Mouse (Mus musculus) gastrocnemius, postnatal 4 days (tissue): ENCODE data around the gene Gm13271. TPM values are rescaled to one million over a fixed set of nuclear protein-coding genes. Genes with fewer than 3 reads are reported as not detected.
"Not testable (repeated sequence)": the region's sequence is repeated elsewhere in the genome, so short reads cannot be mapped to it uniquely, and the experiment has no call there.

Experiments used
- DNase-seq, 2 experiments: peaks; one replicate each; pipeline ENCODE4 v3.0.0; 2021 to 2022; ENCODE audit warnings: low spot score in 2 of 2, mixed read lengths in 2 of 2
- long read RNA-seq, 2 experiments: library from polyadenylated mRNA; stranded (forward); transcript quantifications; one replicate each; pipeline ENCODE4 v2.0.0; 2021
- total RNA-seq, 2 experiments: library from RNA; stranded (reverse); gene quantifications; 2 replicates each; pipeline ENCODE4 v1.2.3; 2021

Gene Gm13271
- total RNA-seq, result not detected
- long read RNA-seq, experiment 1, result 0 reads
- long read RNA-seq, experiment 2, result 0 reads

- DNase-seq, result peak; percentile 68 to 69
Observed at GRCm38 (mm10) chr4:88754818-88755340, at the start of gene Gm13271. TSS of gene Gm13271 (plus strand) at chr4:88754868.

- no peak for DNase-seq
Observed at GRCm38 (mm10) chr4:88705924-88706323, 48.7 kb upstream of the Gm13271 start.

DNA sequence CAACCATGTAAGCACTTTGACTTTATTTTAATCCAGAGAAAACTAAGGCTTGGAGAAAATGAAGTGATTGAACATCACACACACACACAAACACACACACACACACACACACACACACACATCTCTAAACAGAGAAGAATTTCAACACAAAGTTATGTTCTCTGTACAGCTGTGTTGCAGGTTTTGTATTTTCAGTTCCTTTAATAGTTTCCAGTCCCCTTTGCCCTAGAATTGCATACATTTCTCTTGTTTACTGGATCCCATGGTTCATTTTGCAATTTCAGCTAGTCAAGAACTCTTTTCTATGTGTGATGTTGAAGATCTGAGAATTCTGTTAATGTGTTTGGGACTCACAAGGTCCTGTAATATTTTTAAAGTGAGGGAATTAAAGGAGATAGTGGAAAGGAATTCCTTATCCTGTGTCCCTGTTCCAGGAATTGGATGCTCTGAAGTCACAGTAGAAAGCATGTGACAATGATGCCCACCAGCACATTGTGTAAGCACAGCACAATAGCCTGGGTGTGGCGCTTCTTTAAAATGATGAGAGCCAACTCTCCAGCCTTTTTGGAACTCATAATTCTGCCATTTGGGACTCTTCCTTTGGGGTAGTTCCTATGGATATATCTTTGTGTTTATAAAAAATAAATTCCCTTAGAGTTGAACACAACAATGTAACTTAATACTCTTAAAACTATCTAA lies 47.4 kb upstream of the Gm13271 start:
- no peak for DNase-seq

- DNase-seq, result no peak
Observed at GRCm38 (mm10) chr4:88714281-88714680, 40.4 kb upstream of the Gm13271 start.

DNA sequence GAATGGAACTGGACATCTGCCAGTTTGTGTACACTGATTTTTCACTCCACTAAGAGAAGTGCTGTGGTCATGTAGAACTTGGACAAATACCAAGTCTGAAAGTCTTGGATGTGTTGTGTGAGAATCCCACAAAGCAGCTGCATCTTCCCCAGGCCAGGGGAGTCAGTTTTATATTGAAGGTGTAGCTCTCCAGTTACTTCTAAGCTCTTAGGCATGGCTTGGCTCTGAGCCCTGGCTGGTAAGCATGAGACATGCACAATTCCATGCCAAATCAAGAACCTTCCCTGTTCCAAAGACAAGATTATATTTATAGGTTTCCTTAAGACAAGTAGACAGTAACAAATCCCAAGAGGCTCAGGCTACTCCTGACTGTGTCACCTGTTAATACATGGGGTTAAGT lies 39.6 kb upstream of the Gm13271 start:
- no peak for DNase-seq

- DNase-seq, result no peak
Observed at GRCm38 (mm10) chr4:88718715-88719114, 36.0 kb upstream of the Gm13271 start.

GRCm38 (mm10) chr4:88721791-88722721 lies 32.6 kb upstream of the Gm13271 start, which contains the start of the genes Gm26566 and Klhl9:
TSS of gene Gm26566 (plus strand) at chr4:88721805.
TSS of gene Klhl9 (minus strand) at chr4:88722465.
- DNase-seq, result peak; percentile 91 to 92

DNA sequence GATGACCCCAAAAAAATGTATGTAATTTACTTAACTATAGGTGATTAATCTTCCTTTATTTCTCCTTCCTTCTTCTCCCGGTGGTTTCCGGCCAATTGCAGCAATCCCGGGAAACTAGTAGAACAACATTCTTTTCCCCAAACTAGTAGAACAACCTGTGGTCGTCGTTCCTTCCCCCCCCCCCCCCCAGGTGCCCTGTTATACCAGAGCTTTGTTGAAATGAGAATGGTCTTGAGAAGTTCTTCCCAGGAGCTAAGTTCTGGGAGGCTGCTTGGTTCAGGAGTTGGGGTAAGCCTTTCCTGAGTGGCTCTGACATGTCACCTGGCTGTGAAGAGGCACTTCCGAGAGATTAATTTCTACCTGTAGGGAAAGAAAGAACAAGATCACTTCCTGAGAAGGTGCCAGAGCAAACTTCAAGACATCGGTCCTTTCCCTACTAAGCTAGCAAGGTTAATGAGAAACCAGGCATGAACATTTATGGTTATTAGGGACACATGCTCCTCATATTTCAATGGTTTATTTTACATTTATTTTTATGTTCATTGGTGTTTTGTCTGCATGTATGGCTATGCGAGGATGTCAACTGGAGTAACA lies 31.1 kb upstream of the Gm13271 start:
- DNase-seq, result no peak

GRCm38 (mm10) chr4:88726727-88727126 lies 27.9 kb upstream of the Gm13271 start:
- no peak for DNase-seq

- DNase-seq, result no peak
Observed at GRCm38 (mm10) chr4:88727324-88727723, 27.3 kb upstream of the Gm13271 start.

- DNase-seq, result peak; percentile 55 to 69
Observed at GRCm38 (mm10) chr4:88738480-88738879, 16.2 kb upstream of the Gm13271 start.

- no peak for DNase-seq
Observed at GRCm38 (mm10) chr4:88739036-88739435, 15.6 kb upstream of the Gm13271 start.

GRCm38 (mm10) chr4:88741426-88741825 lies 13.2 kb upstream of the Gm13271 start:
- DNase-seq, result no peak

- no peak for DNase-seq
Observed at GRCm38 (mm10) chr4:88742771-88743371, 11.8 kb upstream of the Gm13271 start.

DNA sequence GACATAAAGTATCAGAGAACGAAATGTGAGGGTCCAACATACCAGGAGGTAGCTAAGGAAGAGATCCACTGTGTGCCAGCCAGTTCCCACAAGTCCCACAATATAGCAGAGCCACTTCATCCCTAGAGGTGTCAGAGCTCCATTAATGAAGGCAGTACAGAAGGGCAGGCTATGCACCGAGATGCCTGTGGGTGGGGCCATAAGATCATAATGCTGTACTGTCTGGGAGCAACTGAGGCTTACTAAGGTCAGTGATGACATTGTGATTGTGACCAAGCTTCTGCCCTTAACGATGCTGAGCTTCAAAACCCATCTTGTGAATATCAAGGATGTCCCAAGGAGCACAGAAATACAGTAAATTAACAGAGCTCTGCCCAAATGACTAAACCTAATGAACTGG lies 10.5 kb upstream of the Gm13271 start:
- no peak for DNase-seq

DNA sequence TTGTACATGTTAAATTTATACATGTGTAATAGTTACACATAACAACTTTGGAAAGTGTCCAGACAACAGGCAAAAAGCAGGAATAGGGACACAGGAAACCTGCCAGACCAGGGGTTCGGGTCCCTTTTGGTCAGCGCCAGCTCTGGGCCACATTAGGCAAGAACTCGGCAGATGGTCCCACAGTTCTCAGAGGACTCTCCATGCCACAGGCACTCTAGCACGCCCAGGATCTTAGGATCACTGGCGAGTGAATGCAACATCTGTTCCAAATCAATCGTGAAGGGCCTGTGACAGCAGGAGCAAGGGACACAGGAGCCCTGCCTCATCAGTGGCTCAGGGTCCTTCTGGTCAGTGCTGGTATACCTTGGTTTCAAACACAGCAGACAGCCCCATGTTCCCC lies 4.7 kb upstream of the Gm13271 start:
- no peak for DNase-seq

- peak in 1 of 2 experiments; percentile 10 for DNase-seq
Observed at GRCm38 (mm10) chr4:88756581-88757513, 2.2 kb downstream of the Gm13271 start.

- peak; percentile 81 to 83 for DNase-seq
Observed at GRCm38 (mm10) chr4:88757628-88758031, 3.0 kb downstream of the Gm13271 start.

GRCm38 (mm10) chr4:88758751-88759150 lies 4.1 kb downstream of the Gm13271 start:
- DNase-seq, result not testable (repeated sequence)
